8 mouse cellular contexts compared by ENCODE assay signal in the genomic region with DNA sequence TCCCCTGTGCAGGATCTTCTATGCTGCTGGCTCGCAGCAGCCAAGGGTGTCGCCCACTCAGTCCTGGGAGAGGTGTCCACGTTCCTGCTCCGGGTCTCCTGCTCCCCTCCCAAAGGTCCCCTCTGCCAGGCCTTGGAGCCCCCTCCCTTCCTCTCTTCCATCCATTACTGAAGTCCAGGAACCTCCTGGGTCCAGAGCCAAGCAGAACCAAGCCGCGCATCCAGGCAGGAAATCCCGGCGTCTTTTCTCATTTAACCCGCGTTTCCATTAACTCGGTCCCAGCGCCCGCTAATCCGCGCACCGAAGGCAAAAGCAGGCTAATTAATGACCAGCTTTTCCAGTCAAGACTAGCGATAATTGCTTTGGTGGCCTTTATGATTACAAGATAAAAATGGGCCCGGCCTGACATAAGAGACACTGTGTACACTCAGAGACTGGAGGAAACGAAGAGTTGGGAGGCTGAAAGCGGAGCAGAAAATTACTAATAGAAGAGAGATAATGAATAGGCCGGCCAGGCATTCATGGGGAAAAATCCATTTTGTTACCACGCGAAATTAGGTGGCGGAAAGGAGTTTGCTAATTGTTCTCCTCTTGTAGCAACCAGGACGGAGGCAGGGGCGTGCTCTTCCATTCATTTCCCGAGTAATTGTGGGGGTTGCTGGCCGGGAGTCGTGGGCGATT.
A peak's percentile ranks its signal among the peaks of the same experiment; 100 is the strongest.
DNase-seq lines count a peak whose midpoint lies in the region; ATAC-seq and TF ChIP-seq lines count a peak whose summit lies in the region.

No protein-coding gene starts in this region.

- H3K4me1 ChIP-seq in heart, embryonic 13.5 days, result peaks cover 17% of the 10 kb centered on the region
- H3K4me1 ChIP-seq in hindbrain, embryonic 14.5 days (replicated peaks; ENCODE audit: control insufficient read depth, insufficient read depth, low read length), result peaks cover 55% of the 10 kb centered on the region

- 6% methylated on average over 30 of the region's 30 CpGs for WGBS in heart, embryonic 13.5 days
- 1% methylated on average over 30 of the region's 30 CpGs for WGBS in hindbrain, embryonic 14.5 days

- no peak for TF ChIP-seq CTCF in brain, embryonic 14.5 days (IDR thresholded peaks at IDR 0.05; ENCODE audit: borderline replicate concordance, extremely low read depth, insufficient read depth, insufficient read length)

- H3K27me3 ChIP-seq in heart, embryonic 13.5 days (replicated peaks), result peaks cover 93% of the 10 kb centered on the region
- no peaks in the 10 kb centered on the region for H3K27me3 ChIP-seq in hindbrain, embryonic 14.5 days (ENCODE audit: control insufficient read depth, insufficient read depth, low read length)

- DNase-seq in heart, postnatal 4 days, result no peak
- DNase-seq in brain, embryonic 14.5 days (ENCODE audit: low read depth), result peak; percentile 92
- DNase-seq in hindbrain, embryonic 14.5 days (ENCODE audit: low spot score), result peak; percentile 59
- DNase-seq in neural tube, embryonic 10.5 days (ENCODE audit: extremely low spot score, low spot score), result peak; percentile 47
- DNase-seq in thymus, postnatal 14 days, result no peak
- no peak for DNase-seq in ovary, postnatal 10 days (ENCODE audit: low spot score)

- peak overlapping the region; percentile 47 for H3K4me3 ChIP-seq in heart, embryonic 13.5 days
- peak overlapping the region; percentile 15 for H3K4me3 ChIP-seq in hindbrain, embryonic 14.5 days (replicated peaks; ENCODE audit: low read length)

- ATAC-seq in heart, embryonic 13.5 days (ENCODE audit: extremely low read depth, insufficient number of reproducible peaks, low FRiP score, low TSS enrichment), result no peak
- peak; percentile 15; the same call in 1 of the 2 replicates for ATAC-seq in hindbrain, embryonic 14.5 days (ENCODE audit: low FRiP score)
- ATAC-seq in cerebellum, adult (ENCODE audit: insufficient number of reproducible peaks, low FRiP score, low TSS enrichment), result no peak

- peak overlapping the region; percentile 66 for H3K4me2 ChIP-seq in heart, embryonic 13.5 days
- H3K4me2 ChIP-seq in hindbrain, embryonic 14.5 days (replicated peaks), result peak overlapping the region; percentile 73

- TF ChIP-seq POLR2A in brain, embryonic 14.5 days (IDR thresholded peaks at IDR 0.05; ENCODE audit: borderline replicate concordance, extremely low read depth, insufficient read depth, insufficient read length, poor library complexity, severe bottlenecking), result no peak

- H3K9me3 ChIP-seq in heart, embryonic 13.5 days, result no peaks in the 10 kb centered on the region
- H3K9me3 ChIP-seq in hindbrain, embryonic 14.5 days (ENCODE audit: control insufficient read depth, low read length), result no peaks in the 10 kb centered on the region

- peak overlapping the region; percentile 66 for H3K9ac ChIP-seq in heart, embryonic 13.5 days
- H3K9ac ChIP-seq in hindbrain, embryonic 14.5 days, result peak overlapping the region; percentile 86

- H3K36me3 ChIP-seq in heart, embryonic 13.5 days, result no peaks in the 10 kb centered on the region
- peaks cover 11% of the 10 kb centered on the region for H3K36me3 ChIP-seq in hindbrain, embryonic 14.5 days (replicated peaks; ENCODE audit: control insufficient read depth, insufficient read depth)

- H3K27ac ChIP-seq in heart, embryonic 13.5 days (replicated peaks), result no peak overlapping the region
- peak overlapping the region; percentile 68 for H3K27ac ChIP-seq in hindbrain, embryonic 14.5 days

Comparison
In these comparisons a context has a peak if more than half of its experiments do, and no peak if none do; other contexts are left out.
1. DNase-seq: peak in brain, embryonic 14.5 days (single experiment), hindbrain, embryonic 14.5 days (single experiment) and neural tube, embryonic 10.5 days (single experiment); none in heart, postnatal 4 days (single experiment), thymus, postnatal 14 days (single experiment) and ovary, postnatal 10 days (single experiment).